Mouse (Mus musculus): ENCODE data around the gene Cnnm4.

GRCm38 (mm10) chr1:36435071-36435470 is 36.3 kb upstream of the Cnnm4 start:
- TF ChIP-seq CHD2 (IDR thresholded peaks at IDR 0.05; ENCODE audit: low read depth, low read length) = no peak
- no peak for TF ChIP-seq HCFC1 (IDR thresholded peaks at IDR 0.05; ENCODE audit: borderline replicate concordance, insufficient read depth, low read length)
- no peak for TF ChIP-seq ZC3H11A (IDR thresholded peaks at IDR 0.05; ENCODE audit: borderline replicate concordance, low read depth, low read length)
- no peak for TF ChIP-seq MAFK (IDR thresholded peaks at IDR 0.05; ENCODE audit: insufficient read depth, low read depth, low read length)
- TF ChIP-seq ZNF384 (IDR thresholded peaks at IDR 0.05; ENCODE audit: low read depth, low read length) = no peak

All from ES-E14 (cell line).